Mouse (Mus musculus): ENCODE results near the gene Zswim1.

- TF ChIP-seq RAD21 (IDR thresholded peaks at IDR 0.05; ENCODE audit: low read depth, low read length) (no peak), CTCF (IDR thresholded peaks at IDR 0.05 in 2 of 3, conservative IDR thresholded peaks at IDR 0.05 in 1 of 3; ENCODE audit: control insufficient read depth in 1 of 3, insufficient read depth in 1 of 3, low read depth in 2 of 3, low read length in 3 of 3, poor library complexity in 1 of 3, severe bottlenecking in 1 of 3) (no peak), TBP (IDR thresholded peaks at IDR 0.05; ENCODE audit: low read depth, low read length) (no peak), POLR2A (IDR thresholded peaks at IDR 0.05; ENCODE audit: control insufficient read depth in 1 of 2, insufficient read depth in 1 of 2, low read depth in 1 of 2, low read length in 2 of 2, poor library complexity in 1 of 2) (no peak), ZC3H11A (IDR thresholded peaks at IDR 0.05; ENCODE audit: low read depth, low read length) (no peak), TCF12 (IDR thresholded peaks at IDR 0.05; ENCODE audit: low read depth, low read length) (no peak), SIN3A (IDR thresholded peaks at IDR 0.05; ENCODE audit: low read length) (no peak), JUND (IDR thresholded peaks at IDR 0.05; ENCODE audit: low read depth, low read length) (no peak), ZNF384 (IDR thresholded peaks at IDR 0.05; ENCODE audit: low read depth, low read length) (no peak), TAL1 (IDR thresholded peaks at IDR 0.05; ENCODE audit: low read length) (no peak), POLR2AphosphoS2 (IDR thresholded peaks at IDR 0.05; ENCODE audit: low read length) (no peak), USF1 (IDR thresholded peaks at IDR 0.05; ENCODE audit: low read depth, low read length) (no peak), MYC (IDR thresholded peaks at IDR 0.05; ENCODE audit: low read depth, low read length) (no peak), CHD2 (IDR thresholded peaks at IDR 0.05; ENCODE audit: low read length) (no peak)
Observed at GRCm38 (mm10) chr2:164850061-164850460, 27.6 kb downstream of the Zswim1 start.
